Mouse (Mus musculus) liver, embryonic 14.5 days (tissue): Measurements from ENCODE around the gene Ppfia2.

Experiments
- CTCF ChIP-seq: IDR thresholded peaks from 2 replicates; pipeline ENCODE4 v1.5.1; 2016; ENCODE audit warnings: antibody characterized with exemption, low read depth, control low read depth
- EP300 ChIP-seq: IDR thresholded peaks from 2 replicates; pipeline ENCODE4 v1.6.1; 2016; ENCODE audit warnings: antibody characterized with exemption, low read depth

DNA sequence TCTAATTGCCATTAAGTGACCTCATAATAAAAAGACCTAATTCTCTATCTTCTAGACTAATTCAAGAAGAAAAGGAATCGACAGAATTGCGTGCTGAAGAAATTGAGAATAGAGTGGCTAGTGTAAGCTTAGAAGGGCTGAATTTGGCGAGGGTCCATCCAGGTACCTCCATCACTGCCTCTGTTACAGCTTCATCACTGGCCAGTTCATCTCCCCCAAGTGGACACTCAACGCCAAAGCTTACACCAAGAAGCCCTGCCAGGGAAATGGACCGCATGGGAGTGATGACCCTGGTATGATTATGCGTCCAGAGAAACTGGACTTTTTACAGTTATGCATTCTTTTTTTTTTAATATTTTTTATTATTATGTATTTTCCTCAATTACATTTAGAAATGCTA lies 388.0 kb downstream of the Ppfia2 start:
- TF ChIP-seq CTCF (no peak), EP300 (no peak)
